Mouse (Mus musculus): Measurements from ENCODE around the gene Zdhhc14. TPM values are rescaled to one million over a fixed set of nuclear protein-coding genes. Genes with fewer than 3 reads are reported as not detected.

Gene Zdhhc14
- polyA plus RNA-seq, 2 experiments, result 2.6 to 5.8 TPM

DNA sequence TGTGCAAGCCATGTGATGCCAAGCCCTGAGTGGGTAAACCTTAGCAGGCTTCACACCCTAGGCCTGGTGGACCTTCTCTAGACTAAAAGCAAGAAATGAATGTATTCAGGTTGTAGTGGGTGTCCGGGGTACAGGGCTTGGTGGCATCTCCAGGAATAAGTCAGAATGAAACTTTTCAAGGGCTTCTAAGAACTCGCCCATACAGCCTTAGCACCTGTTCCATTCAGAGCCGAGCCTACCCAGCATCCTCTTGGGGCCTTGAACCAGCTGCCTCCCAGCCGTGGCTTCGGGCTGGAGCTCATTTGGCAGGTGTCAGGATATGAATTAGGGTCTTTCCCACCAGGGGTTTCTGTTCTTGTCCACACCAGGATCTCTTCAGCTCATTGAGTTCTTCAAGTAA is 263.7 kb downstream of the Zdhhc14 start:
- Histone ChIP-seq H3K4me1 (replicated peaks; ENCODE audit: control insufficient read depth in 2 of 2, insufficient read depth in 2 of 2, low read length in 1 of 2) (no peaks in the 10 kb centered on the region), H3K4me2 (ENCODE audit: low read depth) (no peak overlapping the region), H3K4me3 (ENCODE audit: insufficient read depth in 1 of 2, low read depth in 2 of 2, low read length in 2 of 2) (no peak overlapping the region), H3K9me3 (ENCODE audit: control insufficient read depth, low read length) (no peaks in the 10 kb centered on the region), H3K27me3 (ENCODE audit: control insufficient read depth, insufficient read depth, low read length) (no peaks in the 10 kb centered on the region), H3K27ac (no peak overlapping the region), H3K9ac (replicated peaks) (no peak overlapping the region), H3K36me3 (replicated peaks; ENCODE audit: control insufficient read depth, insufficient read depth, low read depth) (no peaks in the 10 kb centered on the region; the same call in 1 of the 2 replicates)
- TF ChIP-seq EP300 (IDR thresholded peaks at IDR 0.05; ENCODE audit: low read depth) (no peak), CTCF (IDR thresholded peaks at IDR 0.05; ENCODE audit: low read depth) (no peak)
- DNase-seq (ENCODE audit: low read depth in 3 of 3, low spot score in 3 of 3) (no peak), ATAC-seq (ENCODE audit: insufficient read depth) (no peak)
- 66% methylated on average over 5 of the region's 5 CpGs for WGBS (ENCODE audit: insufficient replicate concordance)

DNA sequence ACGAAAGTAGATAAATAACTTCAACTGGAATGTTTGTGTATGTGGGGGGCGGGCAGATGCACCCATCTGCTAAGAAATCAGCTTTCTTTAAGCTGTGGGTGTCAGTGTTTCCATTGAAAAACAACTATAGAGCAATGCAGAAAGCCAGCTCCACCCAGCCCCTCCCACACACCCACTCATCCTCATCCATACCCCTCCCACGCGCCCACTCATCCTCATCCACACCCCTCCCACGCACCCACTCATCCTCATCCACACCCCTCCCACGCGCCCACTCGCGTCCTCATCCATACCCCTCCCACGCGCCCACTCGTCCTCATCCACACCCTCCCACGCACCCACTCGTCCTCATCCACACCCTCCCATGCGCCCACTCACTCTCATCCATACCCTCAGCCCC is 264.5 kb downstream of the Zdhhc14 start:
- no peaks in the 10 kb centered on the region for H3K27me3 ChIP-seq (ENCODE audit: control insufficient read depth, insufficient read depth, low read length)
- no peak overlapping the region for H3K4me3 ChIP-seq (ENCODE audit: insufficient read depth in 1 of 2, low read depth in 2 of 2, low read length in 2 of 2)
- H3K4me2 ChIP-seq (ENCODE audit: low read depth), result no peak overlapping the region
- WGBS (ENCODE audit: insufficient replicate concordance), result 84% methylated on average over 15 of the region's 15 CpGs
- H3K36me3 ChIP-seq (replicated peaks; ENCODE audit: control insufficient read depth, insufficient read depth, low read depth), result no peaks in the 10 kb centered on the region; the same call in 1 of the 2 replicates
- no peaks in the 10 kb centered on the region for H3K4me1 ChIP-seq (replicated peaks; ENCODE audit: control insufficient read depth in 2 of 2, insufficient read depth in 2 of 2, low read length in 1 of 2)
- ATAC-seq (ENCODE audit: insufficient read depth), result no peak
- no peaks in the 10 kb centered on the region for H3K9me3 ChIP-seq (ENCODE audit: control insufficient read depth, low read length)
- DNase-seq (ENCODE audit: low read depth in 3 of 3, low spot score in 3 of 3), result no peak
- no peak for TF ChIP-seq EP300 (IDR thresholded peaks at IDR 0.05; ENCODE audit: low read depth)
- TF ChIP-seq CTCF (IDR thresholded peaks at IDR 0.05; ENCODE audit: low read depth), result no peak
- H3K27ac ChIP-seq, result no peak overlapping the region
- H3K9ac ChIP-seq (replicated peaks), result no peak overlapping the region

DNA sequence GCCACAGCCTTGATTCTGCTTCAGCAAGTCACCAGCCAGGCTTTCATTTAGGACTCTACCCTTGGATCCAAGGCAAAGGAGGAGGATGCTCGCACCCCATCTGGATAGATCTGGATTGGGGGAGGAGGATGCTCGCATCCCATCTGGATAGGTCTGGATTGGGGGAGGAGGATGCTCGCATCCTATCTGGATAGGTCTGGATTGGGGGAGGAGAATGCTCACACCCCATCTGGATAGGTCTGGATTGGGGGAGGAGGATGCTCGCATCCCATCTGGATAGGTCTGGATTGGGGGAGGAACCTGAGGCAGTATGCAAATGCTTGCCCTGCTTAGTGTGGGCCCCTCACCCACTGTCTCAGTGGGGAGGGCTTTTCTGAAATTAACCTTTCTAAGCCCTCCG is 271.4 kb downstream of the Zdhhc14 start:
- no peak overlapping the region for H3K9ac ChIP-seq (replicated peaks)
- no peaks in the 10 kb centered on the region for H3K36me3 ChIP-seq (replicated peaks; ENCODE audit: control insufficient read depth, insufficient read depth, low read depth)
- H3K4me1 ChIP-seq (replicated peaks; ENCODE audit: control insufficient read depth in 2 of 2, insufficient read depth in 2 of 2, low read length in 1 of 2), result no peaks in the 10 kb centered on the region
- WGBS (ENCODE audit: insufficient replicate concordance), result 79% methylated on average over 5 of the region's 5 CpGs
- ATAC-seq (ENCODE audit: insufficient read depth) (no peak), DNase-seq (ENCODE audit: low read depth in 3 of 3, low spot score in 3 of 3) (no peak)
- no peak overlapping the region for H3K4me2 ChIP-seq (ENCODE audit: low read depth)
- no peak for TF ChIP-seq EP300 (IDR thresholded peaks at IDR 0.05; ENCODE audit: low read depth)
- TF ChIP-seq CTCF (IDR thresholded peaks at IDR 0.05; ENCODE audit: low read depth), result no peak
- H3K4me3 ChIP-seq (ENCODE audit: insufficient read depth in 1 of 2, low read depth in 2 of 2, low read length in 2 of 2), result no peak overlapping the region
- no peaks in the 10 kb centered on the region for H3K9me3 ChIP-seq (ENCODE audit: control insufficient read depth, low read length)
- H3K27me3 ChIP-seq (ENCODE audit: control insufficient read depth, insufficient read depth, low read length), result no peaks in the 10 kb centered on the region
- H3K27ac ChIP-seq, result no peak overlapping the region

DNA sequence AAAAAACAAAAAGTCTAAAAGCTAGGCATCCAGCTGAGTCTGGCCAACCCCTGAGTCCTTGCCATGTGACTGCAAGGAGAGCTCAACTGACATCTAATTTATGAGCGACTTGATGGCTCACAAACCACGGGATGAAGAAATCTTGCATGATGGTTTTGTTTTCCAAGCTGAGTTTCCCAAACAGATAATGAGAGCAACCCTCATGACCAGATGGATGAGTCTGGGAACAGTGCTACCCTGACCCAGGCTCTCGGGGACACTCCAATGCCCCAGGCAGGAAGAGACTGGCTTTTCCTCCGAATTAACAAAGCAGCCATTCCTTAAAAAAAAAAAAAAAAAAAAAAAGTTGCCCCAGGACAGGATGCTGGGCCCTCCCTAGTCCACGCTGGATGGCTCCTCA is 271.9 kb downstream of the Zdhhc14 start:
- Histone ChIP-seq H3K9me3 (ENCODE audit: control insufficient read depth, low read length) (no peaks in the 10 kb centered on the region), H3K4me2 (ENCODE audit: low read depth) (no peak overlapping the region), H3K27me3 (ENCODE audit: control insufficient read depth, insufficient read depth, low read length) (no peaks in the 10 kb centered on the region), H3K4me1 (replicated peaks; ENCODE audit: control insufficient read depth in 2 of 2, insufficient read depth in 2 of 2, low read length in 1 of 2) (no peaks in the 10 kb centered on the region), H3K4me3 (ENCODE audit: insufficient read depth in 1 of 2, low read depth in 2 of 2, low read length in 2 of 2) (no peak overlapping the region), H3K36me3 (replicated peaks; ENCODE audit: control insufficient read depth, insufficient read depth, low read depth) (no peaks in the 10 kb centered on the region), H3K27ac (no peak overlapping the region), H3K9ac (replicated peaks) (no peak overlapping the region)
- TF ChIP-seq EP300 (IDR thresholded peaks at IDR 0.05; ENCODE audit: low read depth), result no peak
- no peak for TF ChIP-seq CTCF (IDR thresholded peaks at IDR 0.05; ENCODE audit: low read depth)
- ATAC-seq (ENCODE audit: insufficient read depth) (no peak), DNase-seq (ENCODE audit: low read depth in 3 of 3, low spot score in 3 of 3) (no peak)
- WGBS (ENCODE audit: insufficient replicate concordance), result 37% methylated on average over 5 of the region's 5 CpGs

DNA sequence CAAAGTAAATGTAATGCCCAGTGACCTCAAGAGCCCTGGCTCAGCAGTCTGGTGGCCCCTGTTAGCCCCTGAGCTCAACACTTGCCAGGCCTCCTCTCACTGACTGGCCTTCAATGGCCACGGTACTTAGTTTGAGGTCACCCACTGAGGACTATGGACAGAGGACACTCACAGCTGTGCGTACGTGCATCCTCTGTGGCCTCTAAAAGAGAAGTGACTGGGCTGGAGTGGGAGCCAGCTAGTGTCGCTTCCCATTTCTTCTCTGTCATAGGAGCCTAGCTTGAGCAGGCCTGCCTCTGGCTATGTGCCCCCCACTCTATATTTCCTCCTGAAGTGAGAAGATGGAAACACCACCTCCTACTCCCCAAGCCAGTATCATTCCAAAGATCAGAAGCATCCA is 273.4 kb downstream of the Zdhhc14 start:
- no peak for ATAC-seq (ENCODE audit: insufficient read depth)
- Histone ChIP-seq H3K4me3 (ENCODE audit: insufficient read depth in 1 of 2, low read depth in 2 of 2, low read length in 2 of 2) (no peak overlapping the region), H3K9me3 (ENCODE audit: control insufficient read depth, low read length) (no peaks in the 10 kb centered on the region), H3K4me1 (replicated peaks; ENCODE audit: control insufficient read depth in 2 of 2, insufficient read depth in 2 of 2, low read length in 1 of 2) (no peaks in the 10 kb centered on the region; a peak in 1 of 4 replicates), H3K9ac (replicated peaks) (no peak overlapping the region), H3K4me2 (ENCODE audit: low read depth) (no peak overlapping the region), H3K27me3 (ENCODE audit: control insufficient read depth, insufficient read depth, low read length) (peaks cover 6% of the 10 kb centered on the region; the same call in 1 of the 2 replicates), H3K27ac (no peak overlapping the region), H3K36me3 (replicated peaks; ENCODE audit: control insufficient read depth, insufficient read depth, low read depth) (no peaks in the 10 kb centered on the region)
- 56% methylated on average over 4 of the region's 4 CpGs for WGBS (ENCODE audit: insufficient replicate concordance)
- no peak for DNase-seq (ENCODE audit: low read depth in 3 of 3, low spot score in 3 of 3)
- no peak for TF ChIP-seq EP300 (IDR thresholded peaks at IDR 0.05; ENCODE audit: low read depth)
- TF ChIP-seq CTCF (IDR thresholded peaks at IDR 0.05; ENCODE audit: low read depth), result no peak
